23 mouse cellular contexts compared by ENCODE assay signal in the genomic region with DNA sequence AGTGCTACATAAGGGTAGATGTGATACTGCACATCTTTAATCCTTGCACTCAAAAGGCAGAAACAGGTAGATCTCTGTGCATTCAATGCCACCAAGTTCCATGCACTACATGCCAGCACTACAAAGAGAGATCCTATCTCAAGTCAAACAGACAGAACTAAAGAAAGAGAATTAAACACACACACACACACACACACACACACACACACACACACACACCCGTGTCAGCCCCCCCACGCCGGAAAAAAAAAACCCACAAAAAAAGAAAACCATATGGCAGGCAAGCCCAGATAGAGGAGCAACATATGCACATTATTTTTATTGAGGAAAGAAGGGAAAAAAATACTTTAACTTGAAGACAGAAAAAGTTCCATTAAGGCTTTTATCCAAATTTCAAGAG. TPM values are rescaled to one million over a fixed set of nuclear protein-coding genes. Genes with fewer than 3 reads are reported as not detected.
DNase-seq lines count a peak whose midpoint lies in the region; ATAC-seq and TF ChIP-seq lines count a peak whose summit lies in the region.
"Had no signal": no experiment of that assay in that cellular context is flagged by ENCODE, and none has a peak within 500 bp of the region (broad histone marks: within the 10 kb centered on the region; RNA-seq: fewer than 3 reads in every experiment).

No protein-coding gene starts in this region.

- TF ChIP-seq CTCF in thymus, adult 2 months (IDR thresholded peaks at IDR 0.05; ENCODE audit: borderline replicate concordance, control insufficient read depth, extremely low read depth, insufficient read depth, low read length, poor library complexity): no peak

- H3K4me3 ChIP-seq in thymus, adult 2 months (ENCODE audit: control insufficient read depth, insufficient read depth, low read length): no peak overlapping the region
- no peak overlapping the region for H3K4me3 ChIP-seq in limb, embryonic 10.5 days
- H3K4me3 ChIP-seq: embryonic facial prominence, embryonic 12.5 days; forebrain, embryonic 12.5 days; gastrocnemius, adult 2 months; heart, embryonic 13.5 days; hindbrain, embryonic 12.5 days had no signal

- no peak overlapping the region for H3K27ac ChIP-seq in thymus, adult 2 months (ENCODE audit: control insufficient read depth, insufficient read depth, low read length)
- H3K27ac ChIP-seq in limb, embryonic 10.5 days: no peak overlapping the region
- H3K27ac ChIP-seq: embryonic facial prominence, embryonic 12.5 days; forebrain, embryonic 12.5 days; gastrocnemius, adult 2 months; heart, embryonic 13.5 days; hindbrain, embryonic 12.5 days had no signal

- peaks cover 15% of the 10 kb centered on the region for H3K36me3 ChIP-seq in thymus, adult 2 months (ENCODE audit: control insufficient read depth, insufficient read depth, low read length)
- peaks cover 64% of the 10 kb centered on the region for H3K36me3 ChIP-seq in limb, embryonic 10.5 days

- 15% methylated on average over 3 of the region's 3 CpGs for WGBS in thymus, adult 2 months
- 85% methylated on average over 3 of the region's 3 CpGs for WGBS in limb, embryonic 10.5 days

- no peak for ATAC-seq in erythroblast, adult 5-6 weeks (replicated peaks; ENCODE audit: low FRiP score, poor library complexity, severe bottlenecking)
- ATAC-seq: forebrain, embryonic 16.5 days; hindbrain, embryonic 16.5 days; Patski had no signal

- no peaks in the 10 kb centered on the region for H3K9me3 ChIP-seq in limb, embryonic 10.5 days (replicated peaks)
- H3K9me3 ChIP-seq: embryonic facial prominence, embryonic 12.5 days; forebrain, embryonic 12.5 days; hindbrain, embryonic 12.5 days had no signal

- no peak for TF ChIP-seq POLR2A in thymus, adult 2 months (IDR thresholded peaks at IDR 0.05; ENCODE audit: control insufficient read depth, extremely low read depth, insufficient read depth, low read length, poor library complexity)

- peaks cover 2% of the 10 kb centered on the region for H3K4me1 ChIP-seq in thymus, adult 2 months (replicated peaks; ENCODE audit: control insufficient read depth, insufficient read depth, low read length)
- H3K4me1 ChIP-seq in limb, embryonic 10.5 days: no peaks in the 10 kb centered on the region
- H3K4me1 ChIP-seq: embryonic facial prominence, embryonic 12.5 days; forebrain, embryonic 12.5 days; heart, embryonic 13.5 days; hindbrain, embryonic 12.5 days had no signal

- intact Hi-C loops in heart, postnatal 10 days (cut with DNase I): no loop called here

- H3K27me3 ChIP-seq in thymus, adult 2 months (ENCODE audit: control insufficient read depth, insufficient read depth, low read length): no peaks in the 10 kb centered on the region
- H3K27me3 ChIP-seq in limb, embryonic 10.5 days (ENCODE audit: low read depth, poor library complexity, severe bottlenecking): no peaks in the 10 kb centered on the region
- H3K27me3 ChIP-seq: CH12.LX; embryonic facial prominence, embryonic 12.5 days; forebrain, embryonic 12.5 days; heart, embryonic 13.5 days; hindbrain, embryonic 12.5 days; Patski had no signal

- peak; percentile 12 for DNase-seq in heart, adult 11 months
- no peak for DNase-seq in heart, postnatal 10 days
- DNase-seq in T-cell, adult 2 months (ENCODE audit: low spot score): peak; percentile 3
- DNase-seq in thymus, adult 2 months: peak; percentile 45
- peak; percentile 38 for DNase-seq in thymus, postnatal 25 days
- no peak for DNase-seq in lung, adult 18-20 months
- DNase-seq in limb, embryonic 10.5 days (ENCODE audit: low spot score): no peak
- DNase-seq: adrenal gland, adult 2 months; adrenal gland, postnatal 25 days; cerebellum, adult 2 months; cerebellum, postnatal 10 days; gastrocnemius, adult 2 months; gastrocnemius, postnatal 25 days; heart, postnatal 4 days had no signal

RNA-seq across cellular contexts. Expression of gene Zc3h8, which starts 15.4 kb away (rescaled TPM):
- total RNA-seq in heart, postnatal 10 days (2021): 1 to 10 TPM; 3.2 to 3.5 TPM
- 1.6 and 1.7 TPM in 2 replicates for polyA plus RNA-seq in thymus, adult 2 months (2012; rRNA removed)
- 0.58 and 2.9 TPM in 2 replicates for total RNA-seq in erythroblast, adult 5-6 weeks (2015; ENCODE audit: low replicate concordance)
- 0.70 and 0.94 TPM in 2 replicates for total RNA-seq in erythroblast, adult 5-6 weeks (2017; ENCODE audit: low replicate concordance)
- 8.8 and 9.4 TPM in 2 replicates for polyA plus RNA-seq in limb, embryonic 10.5 days (2016; fragmentation: Nextera tagmentation; extraction: Ambion mirVana)

RNA-seq across cellular contexts. Expression of gene Zc3h6, which starts 38.8 kb away (rescaled TPM):
- total RNA-seq in heart, postnatal 10 days (2021): 1 to 10 TPM; 3.8 to 5.1 TPM
- 2.5 and 2.6 TPM in 2 replicates for polyA plus RNA-seq in thymus, adult 2 months (2012; rRNA removed)
- 4.0 and 6.3 TPM in 2 replicates for total RNA-seq in erythroblast, adult 5-6 weeks (2015; ENCODE audit: low replicate concordance)
- 1.3 and 5.2 TPM in 2 replicates for total RNA-seq in erythroblast, adult 5-6 weeks (2017; ENCODE audit: low replicate concordance)
- polyA plus RNA-seq in limb, embryonic 10.5 days (2016; fragmentation: Nextera tagmentation; extraction: Ambion mirVana): 1.1 and 2.2 TPM in 2 replicates

RNA-seq across cellular contexts. Expression of gene Gm10762, which starts 39.1 kb away (rescaled TPM):
- 10 to 100 TPM; 14.7 to 16.3 TPM for total RNA-seq in heart, postnatal 10 days (2021)
- polyA plus RNA-seq in thymus, adult 2 months (2012; rRNA removed): 5.9 and 6.4 TPM in 2 replicates
- total RNA-seq in erythroblast, adult 5-6 weeks (2015; ENCODE audit: low replicate concordance): 1.5 TPM in 1 of 2 replicates, not detected in the other
- 1.4 TPM in 1 of 2 replicates, not detected in the other for total RNA-seq in erythroblast, adult 5-6 weeks (2017; ENCODE audit: low replicate concordance)
- 14.3 and 21.7 TPM in 2 replicates for polyA plus RNA-seq in limb, embryonic 10.5 days (2016; fragmentation: Nextera tagmentation; extraction: Ambion mirVana)

Comparison
In these comparisons a context has a peak if more than half of its experiments do, and no peak if none do; other contexts are left out.
1. DNase-seq: peak in heart, adult 11 months (single experiment), T-cell, adult 2 months (single experiment), thymus, adult 2 months (single experiment) and thymus, postnatal 25 days (single experiment); none in heart, postnatal 10 days (0 of 2), lung, adult 18-20 months (0 of 2) and limb, embryonic 10.5 days (single experiment).
2. RNA of gene Gm10762, which starts 39.1 kb away (total RNA-seq): 14.7 to 16.3 TPM in heart, postnatal 10 days; 1.4 to 1.5 TPM in erythroblast, adult 5-6 weeks; every median in the first group is over 4 times any median in the second.